Mouse (Mus musculus): ENCODE results near the gene Tab2. TPM values are rescaled to one million over a fixed set of nuclear protein-coding genes. Genes with fewer than 3 reads are reported as not detected.

The Tab2 gene
- polyA plus RNA-seq, 1 experiment from 2014 or later = 20.7 TPM

- DNase-seq (ENCODE audit: low spot score) = peak; percentile 70
- no peaks in the 10 kb centered on the region for H3K9me3 ChIP-seq
- WGBS = 66% methylated on average over 7 of the region's 7 CpGs
- no peak overlapping the region for H3K27ac ChIP-seq
- H3K27me3 ChIP-seq (ENCODE audit: insufficient read depth, poor library complexity, severe bottlenecking) = peaks cover 2% of the 10 kb centered on the region; the same call in 1 of the 2 replicates
- H3K4me3 ChIP-seq = no peak overlapping the region
- peaks cover 12% of the 10 kb centered on the region for H3K4me1 ChIP-seq
- no peaks in the 10 kb centered on the region for H3K36me3 ChIP-seq
These were observed 81.8 kb downstream of the Tab2 start for GRCm38 (mm10) chr10:7874194-7874593.

GRCm38 (mm10) chr10:7871381-7872020 lies 84.5 kb downstream of the Tab2 start:
- Histone ChIP-seq H3K27me3 (ENCODE audit: insufficient read depth, poor library complexity, severe bottlenecking) (peaks cover 27% of the 10 kb centered on the region), H3K4me3 (no peak overlapping the region), H3K9me3 (no peaks in the 10 kb centered on the region), H3K27ac (no peak overlapping the region), H3K36me3 (no peaks in the 10 kb centered on the region), H3K4me1 (peaks cover 22% of the 10 kb centered on the region)
- peak; percentile 62 for DNase-seq (ENCODE audit: low spot score)
- 82% methylated on average over 5 of the region's 5 CpGs for WGBS

- Histone ChIP-seq H3K27ac (no peak overlapping the region), H3K4me3 (no peak overlapping the region), H3K36me3 (no peaks in the 10 kb centered on the region), H3K9me3 (no peaks in the 10 kb centered on the region), H3K27me3 (ENCODE audit: insufficient read depth, poor library complexity, severe bottlenecking) (peaks cover 32% of the 10 kb centered on the region), H3K4me1 (peaks cover 22% of the 10 kb centered on the region)
- DNase-seq (ENCODE audit: low spot score) = peak; percentile 71
- 63% methylated on average over 11 of the region's 11 CpGs for WGBS
These were observed 85.3 kb downstream of the Tab2 start for GRCm38 (mm10) chr10:7870571-7871315.

GRCm38 (mm10) chr10:7869746-7870145 lies 86.3 kb downstream of the Tab2 start:
- no peak overlapping the region for H3K4me3 ChIP-seq
- no peak for DNase-seq (ENCODE audit: low spot score)
- H3K4me1 ChIP-seq = peaks cover 22% of the 10 kb centered on the region
- H3K27ac ChIP-seq = no peak overlapping the region
- H3K36me3 ChIP-seq = no peaks in the 10 kb centered on the region
- peaks cover 32% of the 10 kb centered on the region for H3K27me3 ChIP-seq (ENCODE audit: insufficient read depth, poor library complexity, severe bottlenecking)
- H3K9me3 ChIP-seq = no peaks in the 10 kb centered on the region
- 48% methylated on average over 8 of the region's 8 CpGs for WGBS

GRCm38 (mm10) chr10:7867666-7868030 lies 88.4 kb downstream of the Tab2 start:
- WGBS = 16% methylated on average over 21 of the region's 21 CpGs
- H3K9me3 ChIP-seq = no peaks in the 10 kb centered on the region
- H3K27me3 ChIP-seq (ENCODE audit: insufficient read depth, poor library complexity, severe bottlenecking) = peaks cover 32% of the 10 kb centered on the region
- H3K4me3 ChIP-seq = peak overlapping the region; percentile 60
- H3K4me1 ChIP-seq = peaks cover 22% of the 10 kb centered on the region
- H3K27ac ChIP-seq = peak overlapping the region; percentile 73; the same call in 1 of the 2 replicates
- H3K36me3 ChIP-seq = no peaks in the 10 kb centered on the region
- DNase-seq (ENCODE audit: low spot score) = no peak

GRCm38 (mm10) chr10:7866762-7867665 lies 89.0 kb downstream of the Tab2 start:
- WGBS = 16% methylated on average over 50 of the region's 50 CpGs
- peak overlapping the region; percentile 60 for H3K4me3 ChIP-seq
- H3K27me3 ChIP-seq (ENCODE audit: insufficient read depth, poor library complexity, severe bottlenecking) = peaks cover 32% of the 10 kb centered on the region
- H3K9me3 ChIP-seq = no peaks in the 10 kb centered on the region
- no peaks in the 10 kb centered on the region for H3K36me3 ChIP-seq
- H3K4me1 ChIP-seq = peaks cover 22% of the 10 kb centered on the region
- peak; percentile 72 for DNase-seq (ENCODE audit: low spot score)
- peak overlapping the region; percentile 73; the same call in 1 of the 2 replicates for H3K27ac ChIP-seq

GRCm38 (mm10) chr10:7864806-7865205 lies 91.2 kb downstream of the Tab2 start:
- 79% methylated on average over 3 of the region's 3 CpGs for WGBS
- peak; percentile 22 for DNase-seq (ENCODE audit: low spot score)
- H3K4me1 ChIP-seq = peaks cover 14% of the 10 kb centered on the region

GRCm38 (mm10) chr10:7864184-7864583 lies 91.8 kb downstream of the Tab2 start:
- Histone ChIP-seq H3K4me3 (no peak overlapping the region), H3K27ac (no peak overlapping the region), H3K4me1 (peaks cover 11% of the 10 kb centered on the region), H3K27me3 (ENCODE audit: insufficient read depth, poor library complexity, severe bottlenecking) (peaks cover 30% of the 10 kb centered on the region), H3K36me3 (no peaks in the 10 kb centered on the region), H3K9me3 (no peaks in the 10 kb centered on the region)
- WGBS = 75% methylated on average over 6 of the region's 6 CpGs
- peak; percentile 54 for DNase-seq (ENCODE audit: low spot score)

More at GRCm38 (mm10) chr10:7864806-7865205, 91.2 kb downstream of the Tab2 start:
- Histone ChIP-seq H3K27me3 (ENCODE audit: insufficient read depth, poor library complexity, severe bottlenecking) (peaks cover 32% of the 10 kb centered on the region), H3K36me3 (no peaks in the 10 kb centered on the region), H3K9me3 (no peaks in the 10 kb centered on the region), H3K27ac (no peak overlapping the region), H3K4me3 (no peak overlapping the region)

- H3K27me3 ChIP-seq (ENCODE audit: insufficient read depth, poor library complexity, severe bottlenecking) = peaks cover 24% of the 10 kb centered on the region
- H3K36me3 ChIP-seq = no peaks in the 10 kb centered on the region
- 94% methylated on average over 6 of the region's 6 CpGs for WGBS
- H3K9me3 ChIP-seq = no peaks in the 10 kb centered on the region
- H3K4me1 ChIP-seq = peaks cover 11% of the 10 kb centered on the region
- DNase-seq (ENCODE audit: low spot score) = peak; percentile 60
- no peak overlapping the region for H3K4me3 ChIP-seq
- no peak overlapping the region for H3K27ac ChIP-seq
These were observed 92.6 kb downstream of the Tab2 start for GRCm38 (mm10) chr10:7863411-7863810.

- H3K4me1 ChIP-seq = peaks cover 4% of the 10 kb centered on the region; the same call in 1 of the 2 replicates
- WGBS = 82% methylated on average over 25 of the region's 25 CpGs
- no peaks in the 10 kb centered on the region for H3K9me3 ChIP-seq
- no peak overlapping the region for H3K27ac ChIP-seq
- peaks cover 11% of the 10 kb centered on the region for H3K27me3 ChIP-seq (ENCODE audit: insufficient read depth, poor library complexity, severe bottlenecking)
- peak; percentile 74 for DNase-seq (ENCODE audit: low spot score)
- no peaks in the 10 kb centered on the region for H3K36me3 ChIP-seq
- H3K4me3 ChIP-seq = no peak overlapping the region
These were observed 93.9 kb downstream of the Tab2 start for GRCm38 (mm10) chr10:7861937-7862657.

GRCm38 (mm10) chr10:7861259-7861936 lies 94.6 kb downstream of the Tab2 start:
- no peak for DNase-seq (ENCODE audit: low spot score)
- whole genome bisulfite sequencing = 82% methylated on average over 14 of the region's 14 CpGs
- Histone ChIP-seq H3K4me3 (no peak overlapping the region), H3K27me3 (ENCODE audit: insufficient read depth, poor library complexity, severe bottlenecking) (peaks cover 4% of the 10 kb centered on the region), H3K36me3 (no peaks in the 10 kb centered on the region), H3K9me3 (no peaks in the 10 kb centered on the region), H3K4me1 (no peaks in the 10 kb centered on the region), H3K27ac (no peak overlapping the region)

GRCm38 (mm10) chr10:7860494-7860893 lies 95.5 kb downstream of the Tab2 start:
- no peaks in the 10 kb centered on the region for H3K27me3 ChIP-seq (ENCODE audit: insufficient read depth, poor library complexity, severe bottlenecking)
- peak; percentile 56 for DNase-seq (ENCODE audit: low spot score)
- no peaks in the 10 kb centered on the region for H3K36me3 ChIP-seq
- no peak overlapping the region for H3K4me3 ChIP-seq
- 80% methylated on average over 7 of the region's 7 CpGs for WGBS
- no peaks in the 10 kb centered on the region for H3K4me1 ChIP-seq
- no peak overlapping the region for H3K27ac ChIP-seq
- H3K9me3 ChIP-seq = no peaks in the 10 kb centered on the region
